Mouse (Mus musculus) gastrocnemius, postnatal 14 days (tissue): ENCODE data around the gene Gas7. TPM values are rescaled to one million over a fixed set of nuclear protein-coding genes. Genes with fewer than 3 reads are reported as not detected.
A peak's percentile ranks its signal among the peaks of the same experiment; 100 is the strongest.

Experiments
- DNase-seq: peaks from one replicate; pipeline ENCODE4 v3.0.0; 2021; ENCODE audit warnings: mixed read lengths
- intact Hi-C: fragments of 180-260 bp; cut with DNase I; formaldehyde crosslinking; loops from one replicate; pipeline ENCODE4 v1.15.1; 2025; ENCODE audit warnings: low total_unique reads
- total RNA-seq, 2 experiments: library from RNA; stranded (reverse); gene quantifications; 2 replicates each; pipeline ENCODE4 v1.2.3; 2021

The Gas7 gene
- total RNA-seq, 2 experiments from 2014 or later = 11.6 to 20.0 TPM

GRCm38 (mm10) chr11:67561631-67562030, 106.4 kb downstream of the Gas7 start:
- DNase-seq = no peak
- intact Hi-C loops = no loop called here

- no peak for DNase-seq
- intact Hi-C loops = no loop called here
Observed at GRCm38 (mm10) chr11:67563141-67563540, 107.9 kb downstream of the Gas7 start.

- DNase-seq = no peak
Observed at GRCm38 (mm10) chr11:67564003-67564637, 108.9 kb downstream of the Gas7 start.

GRCm38 (mm10) chr11:67565512-67565911, 110.3 kb downstream of the Gas7 start:
- intact Hi-C loops = no loop called here
- no peak for DNase-seq

More at GRCm38 (mm10) chr11:67564003-67564637, 108.9 kb downstream of the Gas7 start:
- intact Hi-C loops = no loop called here

GRCm38 (mm10) chr11:67566704-67567103, 111.5 kb downstream of the Gas7 start:
- intact Hi-C loops = no loop called here
- no peak for DNase-seq

GRCm38 (mm10) chr11:67567184-67567583, 111.9 kb downstream of the Gas7 start:
- intact Hi-C loops = no loop called here
- no peak for DNase-seq

- intact Hi-C loops = no loop called here
- no peak for DNase-seq
Observed at GRCm38 (mm10) chr11:67567991-67568390, 112.8 kb downstream of the Gas7 start.

GRCm38 (mm10) chr11:67568815-67569214, 113.6 kb downstream of the Gas7 start:
- no peak for DNase-seq
- intact Hi-C loops = no loop called here

GRCm38 (mm10) chr11:67570947-67571346, 115.7 kb downstream of the Gas7 start:
- DNase-seq = peak; percentile 66

GRCm38 (mm10) chr11:67574344-67574743, 119.1 kb downstream of the Gas7 start:
- no peak for DNase-seq
- intact Hi-C loops = no loop called here

More at GRCm38 (mm10) chr11:67570947-67571346, 115.7 kb downstream of the Gas7 start:
- intact Hi-C loops = no loop called here

GRCm38 (mm10) chr11:67577472-67577871, 122.2 kb downstream of the Gas7 start:
- intact Hi-C loops = no loop called here

GRCm38 (mm10) chr11:67577994-67578393, 122.8 kb downstream of the Gas7 start:
- no peak for DNase-seq
- intact Hi-C loops = no loop called here

More at GRCm38 (mm10) chr11:67577472-67577871, 122.2 kb downstream of the Gas7 start:
- no peak for DNase-seq

GRCm38 (mm10) chr11:67579136-67579535, 123.9 kb downstream of the Gas7 start:
- no peak for DNase-seq
- intact Hi-C loops = no loop called here

GRCm38 (mm10) chr11:67581549-67581948, 126.3 kb downstream of the Gas7 start:
- peak; percentile 48 for DNase-seq
- intact Hi-C loops = no loop called here

GRCm38 (mm10) chr11:67582570-67582969, 127.3 kb downstream of the Gas7 start:
- intact Hi-C loops = no loop called here
- no peak for DNase-seq

- intact Hi-C loops = no loop called here
- no peak for DNase-seq
Observed at GRCm38 (mm10) chr11:67585016-67585415, 129.8 kb downstream of the Gas7 start.

GRCm38 (mm10) chr11:67585629-67586028, 130.4 kb downstream of the Gas7 start:
- intact Hi-C loops = no loop called here
- DNase-seq = no peak

- intact Hi-C loops = no loop called here
- peak; percentile 47 for DNase-seq
Observed at GRCm38 (mm10) chr11:67586231-67586994, 131.2 kb downstream of the Gas7 start.

GRCm38 (mm10) chr11:67588196-67588827, 133.1 kb downstream of the Gas7 start:
- intact Hi-C loops = no loop called here

GRCm38 (mm10) chr11:67588828-67589314, 133.6 kb downstream of the Gas7 start:
- peak; percentile 51 for DNase-seq

More at GRCm38 (mm10) chr11:67588196-67588827, 133.1 kb downstream of the Gas7 start:
- no peak for DNase-seq

More at GRCm38 (mm10) chr11:67588828-67589314, 133.6 kb downstream of the Gas7 start:
- intact Hi-C loops = no loop called here
